Mouse (Mus musculus) liver (tissue): Measurements from ENCODE around the gene Pgk1.
"Not testable (repeated sequence)": the region's sequence is repeated elsewhere in the genome, so short reads cannot be mapped to it uniquely, and the experiment has no call there.

Experiments used
- DNase-seq: peaks from one replicate; pipeline ENCODE4 v3.0.0-alpha.2; 2020; ENCODE audit warnings: mixed read lengths

The Pgk1 gene

GRCm38 (mm10) chrX:106186713-106187649, at the start of gene Pgk1:
Gene Pgk1, plus strand, starts transcription at chrX:106187100.
- peak; percentile 95 for DNase-seq

GRCm38 (mm10) chrX:106139309-106140070, 47.4 kb upstream of the Pgk1 start:
- no peak for DNase-seq

DNA sequence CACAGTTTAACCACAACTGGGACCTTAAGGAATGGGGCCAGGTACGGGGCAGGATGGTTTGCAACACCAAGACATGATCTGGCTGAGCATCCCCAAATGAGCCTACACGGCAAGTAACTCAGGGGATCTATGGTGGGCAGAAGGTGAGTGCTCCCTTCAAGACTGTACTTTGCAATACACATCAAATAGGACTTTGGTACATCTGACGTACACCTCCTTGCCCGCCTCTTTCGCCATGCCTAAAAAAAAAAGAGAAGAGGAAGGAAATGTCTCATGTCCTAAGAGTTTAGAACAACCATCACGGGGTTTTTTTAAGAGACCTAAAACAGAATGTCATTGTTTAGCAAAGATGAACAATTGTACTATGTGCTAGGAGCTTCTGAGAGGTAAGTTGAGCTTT, 44.0 kb upstream of the Pgk1 start, which contains the start of gene Tlr13:
Gene Tlr13, plus strand, starts transcription at position 269 of the 400 bp plus-strand sequence.
- DNase-seq, result no peak

DNA sequence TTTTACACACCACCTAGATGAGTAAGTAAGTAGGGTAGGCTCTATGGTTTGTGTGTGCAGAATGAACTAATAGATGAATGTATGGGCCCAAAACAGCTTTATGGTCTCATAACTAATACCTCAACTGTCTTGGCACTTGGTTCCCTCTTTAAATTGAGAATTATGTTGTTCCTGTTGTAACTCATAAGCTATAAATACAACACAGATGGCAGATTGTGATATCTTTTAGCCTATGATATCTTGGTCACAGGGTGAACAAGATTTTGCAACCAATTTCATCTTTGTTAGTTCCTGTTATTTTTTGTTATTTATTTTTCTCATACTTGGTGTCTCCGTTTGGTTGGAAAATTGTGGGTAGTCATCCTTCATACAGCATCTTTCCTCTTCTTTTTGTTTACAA, 38.7 kb upstream of the Pgk1 start:
- no peak for DNase-seq

- no peak for DNase-seq
Observed at GRCm38 (mm10) chrX:106149460-106149859, 37.4 kb upstream of the Pgk1 start.

DNA sequence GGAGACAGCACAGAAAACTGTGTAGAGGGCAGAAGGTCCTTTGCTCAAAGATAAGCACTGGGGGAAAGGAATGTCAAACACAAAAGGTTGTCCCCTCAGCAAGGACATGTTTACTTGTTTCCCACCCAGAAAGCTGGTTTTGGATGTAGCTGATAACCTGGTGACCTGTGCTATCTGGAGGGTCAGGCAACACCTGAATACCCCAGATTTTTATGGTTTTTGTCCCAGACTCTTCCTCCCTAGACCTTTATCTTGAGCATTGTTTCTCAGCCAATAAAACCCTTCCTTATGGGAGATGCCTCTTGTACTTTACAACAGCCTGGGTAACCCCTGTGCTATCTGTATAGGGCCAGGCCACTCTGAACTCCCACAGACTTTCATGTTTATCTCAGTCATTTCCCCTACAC, 32.7 kb upstream of the Pgk1 start:
- peak; percentile 9 for DNase-seq

DNA sequence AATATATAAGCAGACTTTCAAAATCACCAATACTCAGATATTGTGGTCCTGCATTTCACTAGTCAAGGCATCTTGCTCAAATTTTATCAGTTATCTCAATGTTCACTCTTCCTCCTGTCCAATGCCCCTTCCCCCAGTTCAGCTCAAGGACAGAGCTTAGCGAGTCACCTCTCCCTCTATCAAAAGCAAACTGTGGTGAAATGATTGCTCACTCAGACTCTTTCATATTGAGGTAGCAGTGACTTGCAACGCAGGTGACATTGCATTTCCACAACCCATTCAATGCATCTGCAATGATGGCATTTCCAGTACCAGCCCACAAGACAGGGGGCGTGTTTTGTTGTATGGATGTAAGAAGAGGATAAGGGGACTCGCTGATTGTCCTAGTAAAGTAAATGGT, 31.0 kb upstream of the Pgk1 start:
- no peak for DNase-seq

- peak; percentile 31 for DNase-seq
Observed at GRCm38 (mm10) chrX:106163995-106164394, 22.9 kb upstream of the Pgk1 start.

DNA sequence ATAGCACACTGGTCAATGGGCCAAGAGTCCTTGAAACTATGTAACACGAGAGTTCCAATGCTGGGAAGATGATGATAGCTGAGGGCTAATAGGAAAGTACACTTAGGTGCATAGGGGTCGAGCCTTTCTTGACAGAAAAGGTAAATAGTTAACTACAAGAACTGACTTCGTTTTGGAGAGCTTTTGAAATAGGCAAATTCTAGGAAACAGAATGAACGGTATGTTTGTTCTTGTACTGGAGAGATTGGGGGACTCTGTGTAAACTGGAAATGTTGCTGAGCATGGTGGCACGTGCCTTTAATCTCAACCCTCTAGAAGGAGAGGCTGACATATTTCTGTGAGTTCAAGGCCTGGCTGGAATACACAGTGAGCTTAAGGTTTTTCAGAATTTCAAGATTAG, 22.3 kb upstream of the Pgk1 start:
- no peak for DNase-seq

- no peak for DNase-seq
Observed at GRCm38 (mm10) chrX:106165089-106165488, 21.8 kb upstream of the Pgk1 start.

DNA sequence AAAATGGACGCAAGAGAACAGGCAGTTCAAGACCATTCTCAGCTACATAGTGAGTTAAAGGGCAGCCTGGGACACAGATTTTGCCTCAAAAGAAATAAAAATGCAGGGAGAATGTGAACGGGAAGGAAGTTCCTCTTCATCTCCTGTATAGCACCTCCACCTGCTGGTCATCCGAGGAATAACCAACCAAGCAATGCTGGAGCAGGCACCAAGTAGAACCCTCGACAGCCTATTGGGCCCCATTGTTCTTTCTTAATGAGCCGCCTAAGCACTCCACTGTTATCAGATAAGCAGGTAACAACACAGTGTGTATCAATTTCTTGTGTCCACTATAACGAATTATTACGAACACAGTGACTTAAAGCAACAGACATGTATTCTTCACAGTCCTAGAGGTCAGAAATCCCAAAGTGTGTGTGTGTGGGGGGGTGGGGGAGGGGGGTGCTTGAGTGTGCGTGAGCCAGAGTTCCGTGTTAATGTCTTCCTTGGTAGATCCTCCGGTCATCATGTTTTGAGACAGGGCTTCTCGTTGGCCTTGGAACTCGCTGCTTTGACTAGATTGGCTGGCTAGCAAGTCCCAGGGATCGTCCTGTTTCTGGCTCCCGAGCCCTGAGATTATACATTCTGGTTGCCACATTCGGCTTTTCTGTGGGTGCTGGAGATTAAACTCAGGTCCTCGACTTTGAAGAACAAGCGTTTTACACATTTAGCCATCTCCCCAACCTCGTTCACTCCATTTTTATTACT, 15.6 kb upstream of the Pgk1 start:
- peak; percentile 75 for DNase-seq

DNA sequence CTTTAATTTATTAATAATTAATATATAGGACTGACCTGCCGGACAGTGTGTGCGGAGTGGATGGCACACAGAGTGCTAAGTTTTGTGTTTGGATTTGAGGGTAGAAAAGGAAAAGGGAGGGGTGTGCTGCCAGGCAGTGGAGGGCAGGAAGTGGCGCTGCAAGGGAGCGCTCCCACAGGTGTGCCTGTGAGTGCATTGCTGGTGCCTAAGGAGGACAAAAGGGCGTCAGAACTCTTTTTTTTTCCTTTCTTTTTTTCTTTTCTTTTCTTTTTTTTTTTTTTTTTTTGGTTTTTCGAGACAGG, 15.1 kb upstream of the Pgk1 start:
- DNase-seq, result peak; percentile 4

DNA sequence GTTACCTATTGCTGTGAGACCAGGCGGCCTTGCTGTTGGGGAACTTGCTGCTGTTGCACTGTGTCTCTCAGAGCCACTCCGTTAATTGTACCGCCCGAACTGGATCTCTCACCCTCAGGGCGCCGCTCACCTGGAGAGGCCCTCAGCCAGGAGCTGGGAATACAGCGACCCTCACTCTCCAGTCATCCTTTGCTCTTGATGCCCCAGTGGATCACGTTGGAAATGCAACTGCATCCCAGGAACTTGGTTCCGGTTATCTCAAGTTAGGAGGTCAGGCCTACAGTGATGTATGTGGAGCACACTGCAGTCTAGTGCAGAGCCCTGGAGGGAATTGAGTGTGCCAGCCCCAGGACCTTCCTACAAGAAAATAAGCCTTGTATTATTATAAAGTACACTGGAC, 10.6 kb upstream of the Pgk1 start:
- no peak for DNase-seq

DNA sequence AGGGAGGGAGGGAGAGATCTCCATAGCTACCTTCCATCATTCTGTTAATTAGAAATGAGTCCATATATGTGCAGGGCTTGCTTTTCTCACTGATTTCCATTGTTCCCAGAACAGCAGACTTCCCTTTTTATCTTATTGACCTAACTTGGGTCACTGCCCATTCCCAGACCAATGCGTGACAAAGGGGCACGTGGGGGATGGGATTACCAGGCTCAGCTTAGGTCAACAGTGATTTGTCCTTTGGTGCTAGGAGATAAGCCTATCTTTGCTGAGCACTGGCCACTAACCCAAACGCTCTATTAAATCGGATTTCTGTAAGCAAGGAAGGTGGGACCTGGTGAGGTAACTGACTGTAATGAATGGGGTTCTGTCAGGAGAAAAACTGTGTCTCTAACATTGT, 2.6 kb upstream of the Pgk1 start:
- DNase-seq, result peak; percentile 34

GRCm38 (mm10) chrX:106185706-106186105, 1.2 kb upstream of the Pgk1 start:
- DNase-seq, result no peak

GRCm38 (mm10) chrX:106187737-106188136, 837 bp downstream of the Pgk1 start:
- DNase-seq, result peak; percentile 66

DNA sequence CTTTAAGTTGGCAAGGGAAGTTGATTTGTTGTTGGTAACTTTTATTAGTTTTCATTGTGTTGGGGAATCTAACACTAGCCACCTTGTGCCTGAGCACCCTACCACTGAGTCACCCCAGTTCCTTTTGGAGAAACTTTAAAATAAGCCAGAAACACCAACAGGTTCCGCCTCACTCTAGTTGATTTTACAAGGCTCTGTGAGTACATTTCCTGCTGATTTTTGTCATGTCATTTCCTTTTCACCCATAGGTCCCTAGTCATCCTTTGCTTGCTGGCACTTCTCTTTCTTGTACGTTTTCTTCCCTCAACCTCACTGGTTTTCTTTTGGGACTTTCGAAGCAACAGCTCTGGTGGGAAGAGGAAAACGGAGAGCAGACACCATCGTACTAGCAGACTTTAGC, 2.5 kb downstream of the Pgk1 start:
- DNase-seq, result no peak

- DNase-seq, result no peak
Observed at GRCm38 (mm10) chrX:106190091-106190490, 3.2 kb downstream of the Pgk1 start.

GRCm38 (mm10) chrX:106194361-106194760, 7.5 kb downstream of the Pgk1 start:
- not testable (repeated sequence) for DNase-seq

GRCm38 (mm10) chrX:106197308-106197707, 10.4 kb downstream of the Pgk1 start:
- DNase-seq, result peak; percentile 6

DNA sequence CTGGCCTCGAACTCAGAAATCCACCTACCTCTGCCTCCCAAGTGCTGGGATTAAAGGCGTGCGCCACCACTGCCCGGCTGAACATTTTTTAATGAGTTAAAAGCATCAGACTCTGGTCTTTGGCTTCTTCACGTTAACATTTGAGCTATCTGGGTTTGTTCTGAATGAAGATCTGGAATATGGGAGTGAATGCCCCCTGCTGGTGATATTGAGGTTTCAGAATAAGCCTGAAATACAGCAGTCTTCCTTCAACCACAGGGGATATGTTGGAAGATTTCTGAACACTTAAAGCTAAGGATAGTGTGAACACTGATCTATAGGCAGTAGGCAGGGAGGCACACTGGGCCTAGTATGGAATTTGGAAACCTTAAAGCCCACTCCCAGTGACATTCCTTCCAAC, 12.0 kb downstream of the Pgk1 start:
- no peak for DNase-seq

- DNase-seq, result no peak
Observed at GRCm38 (mm10) chrX:106209100-106209499, 22.2 kb downstream of the Pgk1 start.
